Mouse (Mus musculus) embryonic fibroblast, embryonic 13.5 days (primary cell): ENCODE measurements around the gene Stk26.

Experiments used
- CTCF ChIP-seq: IDR thresholded peaks from 2 replicates; pipeline ENCODE4 v1.5.1; 2011; ENCODE audit warnings: mild to moderate bottlenecking, control low read depth, low read length, moderate library complexity, borderline replicate concordance; ENCODE audit not compliant: insufficient read depth
- POLR2A ChIP-seq: IDR thresholded peaks from 2 replicates; pipeline ENCODE4 v1.6.1; 2011; ENCODE audit warnings: low read depth, mild to moderate bottlenecking, control low read depth, low read length, moderate library complexity

GRCm38 (mm10) chrX:50841587-50841986 is 740 bp downstream of the Stk26 start:
- TF ChIP-seq CTCF (no peak), POLR2A (no peak)
